Mouse (Mus musculus): Measurements from ENCODE around the gene Kcna5. TPM values are rescaled to one million over a fixed set of nuclear protein-coding genes. Genes with fewer than 3 reads are reported as not detected.
A peak's percentile ranks its signal among the peaks of the same experiment; 100 is the strongest.

Kcna5 gene
- not detected in 2 replicates for total RNA-seq (2012; rRNA removed)
- total RNA-seq (2014; rRNA removed), result not detected in 2 replicates
- polyA plus RNA-seq (2012; ENCODE audit: insufficient read length, low read depth), result not detected in 2 replicates

GRCm38 (mm10) chr6:126535208-126535910 is at the start of gene Kcna5:
TSS of gene Kcna5 (minus strand) at chr6:126535412.
- Histone ChIP-seq H3K27ac (ENCODE audit: insufficient read depth, low read depth) (no peak within 1 kb of the TSS), H3K27me3 (replicated peaks) (peaks cover 90% of the 10 kb centered on the region), H3K79me2 (replicated peaks; ENCODE audit: control insufficient read depth, extremely low read depth, insufficient read depth, poor library complexity, severe bottlenecking) (no peaks in the 10 kb centered on the region), H3K36me3 (replicated peaks in 1 of 2; ENCODE audit: control insufficient read depth in 1 of 2, insufficient read depth in 1 of 2, low read length in 1 of 2) (no peaks in the 10 kb centered on the region), H3K9ac (ENCODE audit: insufficient read depth, low read depth) (no peak within 1 kb of the TSS), H3K4me3 (replicated peaks in 1 of 3; ENCODE audit: low read depth in 2 of 3, low read length in 2 of 3, poor library complexity in 1 of 3) (no peak within 1 kb of the TSS), H3K4me2 (ENCODE audit: insufficient read depth, low read depth, poor library complexity, severe bottlenecking) (no peak within 1 kb of the TSS), H3K9me3 (replicated peaks; ENCODE audit: low read length) (no peaks in the 10 kb centered on the region), H3K4me1 (ENCODE audit: control insufficient read depth in 1 of 2, insufficient read depth in 2 of 2) (no peaks in the 10 kb centered on the region)
- no peak for DNase-seq (ENCODE audit: extremely low read depth)
- in situ Hi-C loops (cut with MboI; ENCODE audit: low pct_ligation_motif_present, low pct_unique_long_range_greater_than_20kb, low sequenced_read_pairs), result no loop called here
- dilution Hi-C loops (cut with MboI; ENCODE audit: extremely low pct_ligation_motif_present, extremely low pct_unique_long_range_greater_than_20kb, low sequenced_read_pairs), result no loop called here
- TF ChIP-seq ETS1 (conservative IDR thresholded peaks at IDR 0.05; ENCODE audit: low read depth, low read length) (no peak), JUN (IDR thresholded peaks at IDR 0.05; ENCODE audit: insufficient read depth, low read depth, low read length) (no peak), MAX (IDR thresholded peaks at IDR 0.05; ENCODE audit: low read length) (no peak), NRF1 (IDR thresholded peaks at IDR 0.05; ENCODE audit: low read depth, low read length) (no peak), ZNF384 (IDR thresholded peaks at IDR 0.05; ENCODE audit: low read depth, low read length) (no peak), IRF4 (IDR thresholded peaks at IDR 0.05; ENCODE audit: low read depth, low read length) (no peak), SMC3 (IDR thresholded peaks at IDR 0.05; ENCODE audit: low read depth, low read length) (no peak), BHLHE40 (IDR thresholded peaks at IDR 0.05; ENCODE audit: low read depth, low read length) (no peak), KAT2A (IDR thresholded peaks at IDR 0.05; ENCODE audit: insufficient replicate concordance, low read length) (no peak), MXI1 (IDR thresholded peaks at IDR 0.05; ENCODE audit: low read depth, low read length) (no peak), POLR2A (IDR thresholded peaks at IDR 0.05; ENCODE audit: low read depth, low read length) (no peak), TCF12 (IDR thresholded peaks at IDR 0.05; ENCODE audit: low read depth, low read length) (no peak), CHD1 (IDR thresholded peaks at IDR 0.05; ENCODE audit: low read depth, low read length) (no peak)

- dilution Hi-C loops (cut with MboI; ENCODE audit: extremely low pct_ligation_motif_present, extremely low pct_unique_long_range_greater_than_20kb, low sequenced_read_pairs), result no loop called here
- Histone ChIP-seq H3K79me2 (replicated peaks; ENCODE audit: control insufficient read depth, extremely low read depth, insufficient read depth, poor library complexity, severe bottlenecking) (no peaks in the 10 kb centered on the region), H3K27me3 (replicated peaks) (peaks cover 98% of the 10 kb centered on the region), H3K36me3 (replicated peaks in 1 of 2; ENCODE audit: control insufficient read depth in 1 of 2, insufficient read depth in 1 of 2, low read length in 1 of 2) (no peaks in the 10 kb centered on the region), H3K4me2 (ENCODE audit: insufficient read depth, low read depth, poor library complexity, severe bottlenecking) (no peak overlapping the region), H3K9ac (ENCODE audit: insufficient read depth, low read depth) (no peak overlapping the region), H3K4me1 (ENCODE audit: control insufficient read depth in 1 of 2, insufficient read depth in 2 of 2) (no peaks in the 10 kb centered on the region), H3K9me3 (replicated peaks; ENCODE audit: low read length) (peaks cover 2% of the 10 kb centered on the region), H3K27ac (ENCODE audit: insufficient read depth, low read depth) (no peak overlapping the region), H3K4me3 (replicated peaks in 1 of 3; ENCODE audit: low read depth in 2 of 3, low read length in 2 of 3, poor library complexity in 1 of 3) (no peak overlapping the region)
- TF ChIP-seq ETS1 (conservative IDR thresholded peaks at IDR 0.05; ENCODE audit: low read depth, low read length), result no peak
- TF ChIP-seq CTCF (conservative IDR thresholded peaks at IDR 0.05 in 1 of 2, IDR thresholded peaks at IDR 0.05 in 1 of 2; ENCODE audit: low read depth in 2 of 2, low read length in 2 of 2), result peak; percentile 82 to 93
- TF ChIP-seq UBTF (IDR thresholded peaks at IDR 0.05; ENCODE audit: low read depth, low read length), result no peak
- no peak for TF ChIP-seq PAX5 (IDR thresholded peaks at IDR 0.05; ENCODE audit: low read length)
- TF ChIP-seq SMC3 (IDR thresholded peaks at IDR 0.05; ENCODE audit: low read depth, low read length), result peak; percentile 53
- DNase-seq (ENCODE audit: extremely low read depth), result peak; percentile 49
- in situ Hi-C loops (cut with MboI; ENCODE audit: low pct_ligation_motif_present, low pct_unique_long_range_greater_than_20kb, low sequenced_read_pairs), result no loop called here
Measured at GRCm38 (mm10) chr6:126583075-126583474, 47.9 kb upstream of the Kcna5 start.

All from CH12.LX (cell line).